Mouse (Mus musculus): ENCODE results near the gene Mtmr10. TPM values are rescaled to one million over a fixed set of nuclear protein-coding genes. Genes with fewer than 3 reads are reported as not detected.

Mtmr10 gene
- polyA plus RNA-seq, 1 experiment from 2014 or later: 12.3 TPM

Small RNA genes lying within 50 kb of the gene (microRNA-seq; reads per million reads assigned to microRNA genes)
- gene Mir6416: not detected

Other genes with a start within 250 kb of the Mtmr10 start
- 0.63 and 2.0 TPM in 2 replicates for gene Trpm1, start 133.8 kb upstream of the Mtmr10 start, polyA plus RNA-seq (2016; fragmentation: Nextera tagmentation; extraction: Ambion mirVana)
- gene Fan1, start 86.4 kb downstream of the Mtmr10 start, polyA plus RNA-seq (2016; fragmentation: Nextera tagmentation; extraction: Ambion mirVana): 9.1 and 10.2 TPM in 2 replicates
- gene Mphosph10, start 104.6 kb downstream of the Mtmr10 start, polyA plus RNA-seq (2016; fragmentation: Nextera tagmentation; extraction: Ambion mirVana): 48.5 and 51.3 TPM in 2 replicates
- 30.7 and 34.9 TPM in 2 replicates for gene Mcee, start 105.0 kb downstream of the Mtmr10 start, polyA plus RNA-seq (2016; fragmentation: Nextera tagmentation; extraction: Ambion mirVana)
- 101 and 106 TPM in 2 replicates for gene Apba2, start 214.1 kb downstream of the Mtmr10 start, polyA plus RNA-seq (2016; fragmentation: Nextera tagmentation; extraction: Ambion mirVana)

Data from forebrain, embryonic 12.5 days (tissue).